Mouse (Mus musculus) erythroblast, embryonic 14.5 days (primary cell): ENCODE data around the gene Ccdc148.

ENCODE experiments used
- GATA1 ChIP-seq: IDR thresholded peaks from 2 replicates; pipeline ENCODE4 v1.6.1; 2012; ENCODE audit warnings: low read length, inconsistent platforms, mixed read lengths
- TAL1 ChIP-seq: IDR thresholded peaks from 3 replicates; pipeline ENCODE4 v1.6.1; 2012; ENCODE audit warnings: low read length, inconsistent platforms, mixed read lengths

GRCm38 (mm10) chr2:59006567-59007340 lies 153.7 kb downstream of the Ccdc148 start:
- TF ChIP-seq TAL1, result no peak
- no peak for TF ChIP-seq GATA1
